Mouse (Mus musculus) bone marrow macrophage, adult 2 months (primary cell): ENCODE results near the gene Tmem210. TPM values are rescaled to one million over a fixed set of nuclear protein-coding genes. Genes with fewer than 3 reads are reported as not detected.

ENCODE experiments used
- H3K27ac ChIP-seq: 2 replicates; pipeline ENCODE4 v1.5.1; 2012; ENCODE audit warnings: low read depth, low read length; ENCODE audit not compliant: insufficient read depth
- H3K4me1 ChIP-seq: 2 replicates; pipeline ENCODE4 v1.6.1; 2012; ENCODE audit warnings: low read length; ENCODE audit not compliant: control insufficient read depth, insufficient read depth
- H3K4me3 ChIP-seq: 2 replicates; pipeline ENCODE4 v1.5.1; 2012; ENCODE audit warnings: mild to moderate bottlenecking, low read length, moderate library complexity; ENCODE audit not compliant: insufficient read depth
- CTCF ChIP-seq: IDR thresholded peaks from 2 replicates; pipeline ENCODE4 v1.5.1; 2012; ENCODE audit warnings: low read depth, mild to moderate bottlenecking, low read length, moderate library complexity
- POLR2A ChIP-seq: IDR thresholded peaks from 2 replicates; pipeline ENCODE4 v1.6.1; 2012; ENCODE audit warnings: mild to moderate bottlenecking, low read depth, low read length, borderline replicate concordance
- polyA plus RNA-seq: library from polyadenylated mRNA; stranded (reverse); fragments of >200 nt; gene quantifications from 2 replicates; pipeline ENCODE4 v1.2.4, GENCODE M21; 2012; ENCODE audit not compliant: missing spikeins, insufficient read depth, insufficient read length

Tmem210 gene
- polyA plus RNA-seq, 1 experiment, result not detected

GRCm38 (mm10) chr2:25310969-25311368 is 23.0 kb downstream of the Tmem210 start:
- H3K4me1 ChIP-seq, result no peaks in the 10 kb centered on the region
- TF ChIP-seq POLR2A, result no peak
- no peak for TF ChIP-seq CTCF
- H3K4me3 ChIP-seq, result no peak overlapping the region
- H3K27ac ChIP-seq, result no peak overlapping the region

- no peak overlapping the region for H3K4me3 ChIP-seq
- no peak for TF ChIP-seq POLR2A
- TF ChIP-seq CTCF, result no peak
- no peaks in the 10 kb centered on the region for H3K4me1 ChIP-seq
- no peak overlapping the region for H3K27ac ChIP-seq
These were observed 23.5 kb downstream of the Tmem210 start for GRCm38 (mm10) chr2:25311491-25311891.

GRCm38 (mm10) chr2:25318119-25318966 is 30.4 kb downstream of the Tmem210 start:
- H3K4me1 ChIP-seq, result no peaks in the 10 kb centered on the region
- TF ChIP-seq CTCF, result no peak
- no peak for TF ChIP-seq POLR2A

GRCm38 (mm10) chr2:25318971-25319773 is 31.2 kb downstream of the Tmem210 start, which contains the start of gene Grin1:
TSS of gene Grin1 (minus strand) at chr2:25319187.
- Histone ChIP-seq H3K27ac (no peak within 1 kb of the TSS), H3K4me1 (no peaks in the 10 kb centered on the region), H3K4me3 (peak within 1 kb of the TSS; percentile 30)
- TF ChIP-seq POLR2A (no peak), CTCF (no peak)

More at GRCm38 (mm10) chr2:25318119-25318966, 30.4 kb downstream of the Tmem210 start:
- Histone ChIP-seq H3K27ac (no peak overlapping the region), H3K4me3 (no peak overlapping the region)

- no peaks in the 10 kb centered on the region for H3K4me1 ChIP-seq
- no peak for TF ChIP-seq CTCF
- TF ChIP-seq POLR2A, result no peak
- no peak overlapping the region for H3K27ac ChIP-seq
- H3K4me3 ChIP-seq, result no peak overlapping the region
These were observed 32.1 kb downstream of the Tmem210 start for GRCm38 (mm10) chr2:25320084-25320483.

GRCm38 (mm10) chr2:25326036-25326435 is 38.1 kb downstream of the Tmem210 start:
- H3K27ac ChIP-seq, result no peak overlapping the region
- H3K4me1 ChIP-seq, result no peaks in the 10 kb centered on the region; the same call in 1 of the 2 replicates
- no peak for TF ChIP-seq CTCF
- TF ChIP-seq POLR2A, result no peak
- no peak overlapping the region for H3K4me3 ChIP-seq

GRCm38 (mm10) chr2:25328440-25328839 is 40.5 kb downstream of the Tmem210 start:
- H3K4me3 ChIP-seq, result no peak overlapping the region
- TF ChIP-seq POLR2A (no peak), CTCF (0 out of 2 replicates have a peak, but pooled peaks have one; percentile 15)
- H3K4me1 ChIP-seq, result peaks cover 7% of the 10 kb centered on the region
- no peak overlapping the region for H3K27ac ChIP-seq

- H3K4me1 ChIP-seq, result peaks cover 11% of the 10 kb centered on the region
- peak overlapping the region; percentile 88 for H3K4me3 ChIP-seq
- TF ChIP-seq CTCF, result no peak
- TF ChIP-seq POLR2A, result no peak
- H3K27ac ChIP-seq, result no peak overlapping the region
These were observed 43.5 kb downstream of the Tmem210 start for GRCm38 (mm10) chr2:25331470-25331869.

- TF ChIP-seq CTCF (no peak), POLR2A (no peak)
- peak within 1 kb of the TSS; percentile 76 for H3K27ac ChIP-seq
These were observed 44.6 kb downstream of the Tmem210 start, which contains the start of gene Man1b1 for GRCm38 (mm10) chr2:25332286-25333160. TSS of gene Man1b1 (plus strand) at chr2:25332338.

More at GRCm38 (mm10) chr2:25332286-25333160, 44.6 kb downstream of the Tmem210 start, which contains the start of gene Man1b1:
- Histone ChIP-seq H3K4me3 (peak within 1 kb of the TSS; percentile 88), H3K4me1 (peaks cover 11% of the 10 kb centered on the region)
